Mouse (Mus musculus) midbrain, embryonic 15.5 days (tissue): ENCODE measurements at regions not wholly inside any gene's neighbourhood (a gene's known extent, or its start where the extent isn't known, plus 50 kb on each side); places are given as distances from the start of the nearest gene placed in this dataset.

ENCODE experiments used
- ATAC-seq: fragments of 200-750 bp; cut with Nextera tagmentation; replicated peaks from 2 replicates; pipeline ENCODE4 v1.8.0; 2017; ENCODE audit warnings: moderate TSS enrichment
- H3K27ac ChIP-seq: fragments of 300-500 bp; sonication (generic); 2 replicates; pipeline ENCODE4 v1.5.1; 2015; ENCODE audit warnings: mild to moderate bottlenecking, inconsistent platforms
- H3K27me3 ChIP-seq: fragments of 300-500 bp; sonication (generic); replicated peaks from 2 replicates; pipeline ENCODE4 v1.6.1; 2015; ENCODE audit warnings: inconsistent platforms
- H3K36me3 ChIP-seq: fragments of 300-500 bp; sonication (generic); replicated peaks from 2 replicates; pipeline ENCODE4 v1.6.1; 2015; ENCODE audit warnings: inconsistent platforms
- H3K4me1 ChIP-seq: fragments of 300-500 bp; sonication (generic); 2 replicates; pipeline ENCODE4 v1.6.1; 2015; ENCODE audit warnings: inconsistent platforms
- H3K4me2 ChIP-seq: fragments of 300-500 bp; sonication (generic); 2 replicates; pipeline ENCODE4 v1.6.1; 2015; ENCODE audit warnings: inconsistent platforms, mild to moderate bottlenecking, moderate library complexity
- H3K4me3 ChIP-seq: fragments of 300-500 bp; sonication (generic); 2 replicates; pipeline ENCODE4 v1.5.1; 2015; ENCODE audit warnings: mild to moderate bottlenecking, inconsistent platforms
- H3K9ac ChIP-seq: fragments of 300-500 bp; sonication (generic); 2 replicates; pipeline ENCODE4 v1.6.1; 2015; ENCODE audit warnings: mild to moderate bottlenecking, inconsistent platforms
- H3K9me3 ChIP-seq: fragments of 300-500 bp; sonication (generic); 2 replicates; pipeline ENCODE4 v1.6.1; 2016; ENCODE audit warnings: inconsistent platforms
- WGBS: fragments of 180-500 bp; shearing (Covaris S2); methylation state at CpG from one replicate; pipeline ENCODE4 v1.1.7; 2015; ENCODE audit warnings: mixed read lengths; 5-methylcytosine and 5-hydroxymethylcytosine counted together

DNA sequence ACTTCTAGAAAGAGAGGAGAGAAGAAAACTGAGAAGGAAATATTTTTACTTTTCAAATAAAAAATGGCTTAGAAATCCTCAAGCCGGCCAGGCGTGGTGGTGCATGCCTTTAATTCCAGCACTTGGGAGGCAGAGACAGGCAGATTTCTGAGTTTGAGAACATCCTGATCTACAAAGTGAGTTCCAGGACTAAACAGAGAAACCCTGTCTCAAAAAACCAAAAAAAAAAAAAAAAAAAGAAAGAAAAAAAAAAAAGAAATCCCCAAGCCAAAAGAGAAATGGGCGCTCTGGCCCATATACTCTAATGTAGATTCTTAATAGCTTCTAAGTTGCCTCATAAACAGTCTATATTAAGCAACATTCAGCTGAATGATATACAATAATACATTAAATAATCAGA, 479.3 kb downstream of the Arl4a start:
- Histone ChIP-seq H3K4me2 (no peak overlapping the region), H3K27me3 (no peaks in the 10 kb centered on the region), H3K4me3 (no peak overlapping the region), H3K9me3 (no peaks in the 10 kb centered on the region), H3K9ac (no peak overlapping the region), H3K27ac (no peak overlapping the region), H3K4me1 (no peaks in the 10 kb centered on the region), H3K36me3 (no peaks in the 10 kb centered on the region)
- ATAC-seq, result no peak
- WGBS, result 96% methylated on average over 3 of the region's 3 CpGs

DNA sequence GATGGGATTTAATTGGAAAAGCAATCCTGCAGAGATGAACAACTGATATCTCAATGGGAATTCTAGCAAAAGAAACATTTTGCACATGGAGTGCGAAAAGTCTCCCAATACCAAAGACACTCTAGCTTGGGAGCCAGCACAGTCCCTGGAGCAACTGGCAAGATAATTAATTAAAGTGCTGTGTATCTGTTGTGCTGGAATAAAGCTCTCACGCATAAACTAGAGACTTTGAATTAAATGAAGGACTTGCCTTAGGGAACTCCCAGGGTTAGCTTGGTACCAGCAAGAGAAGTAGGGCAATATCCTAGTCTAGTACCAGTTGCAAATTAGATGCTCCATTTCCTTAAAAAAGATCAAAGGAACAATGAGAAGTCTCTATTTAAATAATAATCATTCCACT, 501.5 kb downstream of the Arl4a start:
- H3K9ac ChIP-seq, result no peak overlapping the region
- no peaks in the 10 kb centered on the region for H3K36me3 ChIP-seq
- H3K4me1 ChIP-seq, result no peaks in the 10 kb centered on the region
- no peak overlapping the region for H3K27ac ChIP-seq
- H3K9me3 ChIP-seq, result no peaks in the 10 kb centered on the region
- 56% methylated on average over 2 of the region's 2 CpGs for WGBS
- H3K4me2 ChIP-seq, result no peak overlapping the region
- H3K27me3 ChIP-seq, result no peaks in the 10 kb centered on the region
- H3K4me3 ChIP-seq, result no peak overlapping the region
- no peak for ATAC-seq

- Histone ChIP-seq H3K4me1 (no peaks in the 10 kb centered on the region), H3K9ac (no peak overlapping the region), H3K36me3 (no peaks in the 10 kb centered on the region), H3K4me3 (no peak overlapping the region), H3K4me2 (no peak overlapping the region), H3K27ac (no peak overlapping the region), H3K9me3 (no peaks in the 10 kb centered on the region), H3K27me3 (no peaks in the 10 kb centered on the region)
- no peak for ATAC-seq
- 54% methylated on average over 3 of the region's 4 CpGs for WGBS
Measured at GRCm38 (mm10) chr12:39528121-39528520, 509.7 kb downstream of the Arl4a start.

- H3K27me3 ChIP-seq, result no peaks in the 10 kb centered on the region
- H3K4me3 ChIP-seq, result no peak overlapping the region
- no peaks in the 10 kb centered on the region for H3K4me1 ChIP-seq
- ATAC-seq, result peak; percentile 81
- WGBS, result 26% methylated on average over 3 of the region's 3 CpGs
- H3K36me3 ChIP-seq, result no peaks in the 10 kb centered on the region
- H3K4me2 ChIP-seq, result no peak overlapping the region
- no peaks in the 10 kb centered on the region for H3K9me3 ChIP-seq
- H3K27ac ChIP-seq, result no peak overlapping the region
- no peak overlapping the region for H3K9ac ChIP-seq
Measured at GRCm38 (mm10) chr12:39527216-39527600, 510.6 kb downstream of the Arl4a start.

DNA sequence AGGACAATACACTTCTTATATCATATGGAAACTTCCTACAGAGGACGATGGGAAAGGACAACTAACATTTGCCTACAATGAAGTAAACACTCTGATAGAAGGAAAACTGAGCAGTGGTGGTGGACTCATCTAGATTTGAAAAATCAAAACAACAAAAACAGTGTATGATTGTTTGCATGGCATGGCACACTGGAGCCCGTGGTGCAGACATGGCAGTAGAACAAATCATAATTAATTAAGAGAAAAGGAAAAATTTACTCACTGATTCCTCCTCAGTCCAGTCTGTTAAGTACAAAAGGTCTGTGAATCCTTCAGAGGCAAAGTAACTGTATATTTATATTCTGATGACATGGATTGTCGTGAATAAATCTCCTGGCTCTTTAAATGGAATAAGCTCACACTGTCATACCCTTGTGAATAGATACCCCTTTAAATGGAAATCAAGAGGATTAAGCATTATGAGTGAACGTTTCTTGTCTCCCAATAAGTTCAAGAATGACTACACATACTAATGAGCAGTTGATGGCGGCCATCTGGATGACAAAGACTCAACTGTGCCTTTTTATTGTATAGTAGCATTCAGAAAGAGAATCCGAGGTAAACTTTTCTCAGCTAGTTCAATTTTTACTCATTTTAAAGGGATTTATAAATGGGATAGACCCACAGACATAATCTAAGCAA, 511.1 kb downstream of the Arl4a start:
- H3K4me2 ChIP-seq, result no peak overlapping the region
- no peaks in the 10 kb centered on the region for H3K27me3 ChIP-seq
- ATAC-seq, result peak; percentile 86
- no peaks in the 10 kb centered on the region for H3K9me3 ChIP-seq
- no peaks in the 10 kb centered on the region for H3K4me1 ChIP-seq
- no peak overlapping the region for H3K9ac ChIP-seq
- H3K27ac ChIP-seq, result no peak overlapping the region
- WGBS, result 30% methylated on average over 6 of the region's 6 CpGs
- no peak overlapping the region for H3K4me3 ChIP-seq
- no peaks in the 10 kb centered on the region for H3K36me3 ChIP-seq

GRCm38 (mm10) chr12:39515690-39516089, 522.1 kb downstream of the Arl4a start:
- Histone ChIP-seq H3K4me2 (no peak overlapping the region), H3K27ac (no peak overlapping the region), H3K9ac (no peak overlapping the region), H3K4me1 (no peaks in the 10 kb centered on the region), H3K36me3 (no peaks in the 10 kb centered on the region), H3K4me3 (no peak overlapping the region), H3K9me3 (no peaks in the 10 kb centered on the region), H3K27me3 (no peaks in the 10 kb centered on the region)
- no peak for ATAC-seq
- WGBS, result 86% methylated on average over 4 of the region's 4 CpGs

DNA sequence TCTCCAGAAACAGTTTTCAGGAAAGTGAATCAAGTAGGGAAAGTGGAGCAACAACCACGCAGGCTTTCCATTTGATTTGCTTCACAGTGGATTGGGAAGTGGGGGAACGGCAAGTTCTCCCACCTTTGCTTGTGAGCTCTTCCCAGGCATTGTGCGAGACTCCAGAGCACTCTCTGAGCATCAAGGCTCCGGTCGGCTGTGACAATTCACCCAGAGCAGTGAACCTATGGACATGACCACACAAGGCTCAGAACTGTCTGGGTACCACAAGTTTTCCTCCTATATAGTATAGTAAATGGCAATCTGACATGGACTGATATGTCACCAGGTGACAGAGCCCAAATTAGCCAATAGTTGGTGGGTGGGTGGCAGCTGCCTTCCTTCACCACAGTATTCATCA, 527.0 kb downstream of the Arl4a start:
- WGBS, result 69% methylated on average over 5 of the region's 5 CpGs

DNA sequence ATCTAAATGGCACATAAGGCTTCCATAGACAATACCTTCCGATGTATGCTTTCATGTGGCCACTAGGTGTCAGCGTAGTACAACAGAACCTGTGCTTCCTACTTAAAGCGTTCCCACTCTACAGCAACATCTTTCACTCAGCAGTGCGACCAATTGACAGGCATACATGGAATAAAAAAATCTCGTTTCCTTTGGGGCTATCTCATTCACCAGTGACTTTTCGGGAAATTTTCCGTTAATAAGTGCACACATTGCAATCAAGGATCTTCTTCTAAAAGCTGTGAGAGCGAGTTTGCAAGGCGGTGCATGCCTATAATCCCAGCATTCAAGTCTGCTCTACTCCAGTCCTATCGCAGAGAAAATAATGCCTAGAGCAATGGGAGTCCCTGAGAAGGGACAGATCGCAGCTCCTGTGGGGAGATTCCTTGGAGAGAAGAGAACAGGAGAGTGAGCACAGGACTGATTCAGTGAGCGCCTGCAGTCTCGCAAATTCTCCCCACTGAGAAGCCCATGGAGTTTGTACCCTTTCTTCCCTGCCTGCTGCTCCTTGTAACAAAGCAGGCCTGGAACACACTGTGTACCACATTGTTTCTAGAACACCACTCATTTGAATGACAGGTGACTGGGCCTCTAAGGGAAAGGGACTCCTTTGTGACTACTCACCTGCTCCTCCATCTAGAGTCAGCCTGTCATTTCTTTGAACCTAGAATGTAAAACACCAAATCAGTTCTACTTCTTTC, 527.6 kb downstream of the Arl4a start:
- Histone ChIP-seq H3K36me3 (no peaks in the 10 kb centered on the region), H3K4me1 (peaks cover 5% of the 10 kb centered on the region), H3K27ac (no peak overlapping the region), H3K4me3 (peak overlapping the region; percentile 24), H3K9me3 (no peaks in the 10 kb centered on the region), H3K9ac (peak overlapping the region; percentile 22; the same call in 1 of the 2 replicates), H3K27me3 (no peaks in the 10 kb centered on the region), H3K4me2 (peak overlapping the region; percentile 53)
- WGBS, result 10% methylated on average over 13 of the region's 13 CpGs
- ATAC-seq, result peak; percentile 97

More for the DNA sequence above, 527.0 kb downstream of the Arl4a start:
- H3K27ac ChIP-seq, result no peak overlapping the region
- no peak overlapping the region for H3K9ac ChIP-seq
- ATAC-seq, result no peak
- no peaks in the 10 kb centered on the region for H3K9me3 ChIP-seq
- no peak overlapping the region for H3K4me3 ChIP-seq
- peaks cover 5% of the 10 kb centered on the region for H3K4me1 ChIP-seq
- H3K36me3 ChIP-seq, result no peaks in the 10 kb centered on the region
- no peaks in the 10 kb centered on the region for H3K27me3 ChIP-seq
- no peak overlapping the region for H3K4me2 ChIP-seq

- WGBS, result 44% methylated on average over 2 of the region's 2 CpGs
Measured at GRCm38 (mm10) chr12:39496203-39496602, 541.6 kb downstream of the Arl4a start.

DNA sequence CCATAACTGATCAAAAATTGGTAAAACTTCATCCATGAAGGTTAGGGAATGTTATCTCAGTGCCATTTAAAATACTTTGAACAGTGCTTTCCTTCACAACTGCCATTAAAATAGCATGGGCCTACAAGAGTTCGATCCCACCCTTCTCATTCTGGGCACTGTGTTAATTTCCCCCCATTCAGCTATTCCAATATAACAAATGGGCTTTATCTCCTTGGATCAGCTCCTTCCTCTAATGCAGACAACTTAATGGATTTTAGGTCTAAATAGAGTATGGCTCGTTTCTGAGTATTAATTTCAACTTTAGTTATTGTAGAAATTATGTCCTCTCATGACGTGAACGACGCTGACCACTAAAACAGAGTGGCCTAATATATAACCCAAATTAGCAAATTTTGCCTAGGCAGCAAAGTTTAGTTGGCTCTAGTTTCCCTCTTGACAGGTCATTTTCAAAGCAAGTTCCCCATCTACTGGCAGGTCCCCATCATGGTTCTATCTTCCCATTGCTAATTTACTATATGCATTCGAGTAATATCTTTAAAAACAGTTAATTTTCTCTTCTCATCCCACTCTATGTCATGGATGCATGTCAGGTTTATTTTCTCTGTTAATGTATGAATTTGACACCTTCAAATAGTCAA, 544.1 kb downstream of the Arl4a start:
- no peaks in the 10 kb centered on the region for H3K27me3 ChIP-seq
- no peaks in the 10 kb centered on the region for H3K4me1 ChIP-seq
- ATAC-seq, result 0 out of 2 replicates have a peak, but pooled peaks have one; percentile 58
- no peak overlapping the region for H3K4me3 ChIP-seq
- no peaks in the 10 kb centered on the region for H3K36me3 ChIP-seq
- no peak overlapping the region for H3K27ac ChIP-seq
- no peaks in the 10 kb centered on the region for H3K9me3 ChIP-seq
- no peak overlapping the region for H3K4me2 ChIP-seq
- 84% methylated on average over 6 of the region's 6 CpGs for WGBS
- no peak overlapping the region for H3K9ac ChIP-seq

More at GRCm38 (mm10) chr12:39496203-39496602, 541.6 kb downstream of the Arl4a start:
- ATAC-seq, result no peak
- no peaks in the 10 kb centered on the region for H3K27me3 ChIP-seq
- H3K4me3 ChIP-seq, result no peak overlapping the region
- H3K27ac ChIP-seq, result no peak overlapping the region
- H3K9ac ChIP-seq, result no peak overlapping the region
- H3K9me3 ChIP-seq, result no peaks in the 10 kb centered on the region
- no peak overlapping the region for H3K4me2 ChIP-seq
- H3K36me3 ChIP-seq, result no peaks in the 10 kb centered on the region
- no peaks in the 10 kb centered on the region for H3K4me1 ChIP-seq

DNA sequence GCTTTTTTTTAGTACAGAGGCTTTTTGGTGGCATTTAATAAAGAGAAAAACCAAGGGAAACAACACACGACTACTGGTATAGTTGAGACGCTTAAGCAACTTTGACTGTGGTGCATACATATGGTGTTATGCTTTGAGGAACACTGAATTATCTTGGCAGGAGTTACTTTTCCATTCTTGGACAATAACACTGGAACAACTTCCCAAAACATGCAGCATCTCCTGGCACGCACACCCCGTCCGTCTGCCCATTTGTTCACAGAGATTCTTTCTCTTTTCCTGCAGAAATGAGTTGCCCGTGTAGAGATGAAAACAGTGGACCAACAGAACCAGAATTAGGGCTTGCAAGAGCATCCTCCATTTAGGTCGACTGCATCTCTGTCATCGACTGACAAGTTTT, 544.7 kb downstream of the Arl4a start:
- 87% methylated on average over 8 of the region's 8 CpGs for WGBS
- no peak overlapping the region for H3K9ac ChIP-seq
- H3K27ac ChIP-seq, result no peak overlapping the region
- no peaks in the 10 kb centered on the region for H3K9me3 ChIP-seq
- H3K4me3 ChIP-seq, result no peak overlapping the region
- H3K4me1 ChIP-seq, result no peaks in the 10 kb centered on the region
- H3K36me3 ChIP-seq, result no peaks in the 10 kb centered on the region
- ATAC-seq, result no peak
- no peaks in the 10 kb centered on the region for H3K27me3 ChIP-seq
- no peak overlapping the region for H3K4me2 ChIP-seq

DNA sequence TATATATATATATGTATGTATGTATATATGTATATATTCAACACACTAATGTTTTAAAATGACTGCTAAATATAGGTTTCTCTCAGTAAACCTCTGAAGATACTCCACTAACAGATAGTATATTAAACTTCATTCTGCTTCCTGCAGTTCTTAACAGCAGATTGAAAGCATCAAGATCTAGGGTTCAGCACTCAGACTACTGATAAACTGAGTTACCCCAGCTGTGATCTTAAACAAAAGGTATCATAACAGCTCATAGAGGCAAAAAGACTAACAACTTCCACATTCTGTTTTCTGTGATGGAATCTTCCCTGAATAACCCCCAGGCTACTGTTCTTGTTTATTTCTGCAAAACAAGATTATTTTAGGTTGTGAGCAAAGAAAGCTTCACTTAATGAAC, 564.8 kb downstream of the Arl4a start:
- H3K4me1 ChIP-seq, result no peaks in the 10 kb centered on the region
- H3K4me3 ChIP-seq, result no peak overlapping the region
- H3K27me3 ChIP-seq, result no peaks in the 10 kb centered on the region
- no peak for ATAC-seq
- no peak overlapping the region for H3K4me2 ChIP-seq
- H3K9me3 ChIP-seq, result no peaks in the 10 kb centered on the region
- H3K27ac ChIP-seq, result no peak overlapping the region
- no peak overlapping the region for H3K9ac ChIP-seq
- H3K36me3 ChIP-seq, result no peaks in the 10 kb centered on the region
